Mouse (Mus musculus): Measurements from ENCODE around the gene Tceanc2. TPM values are rescaled to one million over a fixed set of nuclear protein-coding genes. Genes with fewer than 3 reads are reported as not detected.

Gene Tceanc2
- polyA plus RNA-seq, 1 experiment = 33.5 TPM

DNA sequence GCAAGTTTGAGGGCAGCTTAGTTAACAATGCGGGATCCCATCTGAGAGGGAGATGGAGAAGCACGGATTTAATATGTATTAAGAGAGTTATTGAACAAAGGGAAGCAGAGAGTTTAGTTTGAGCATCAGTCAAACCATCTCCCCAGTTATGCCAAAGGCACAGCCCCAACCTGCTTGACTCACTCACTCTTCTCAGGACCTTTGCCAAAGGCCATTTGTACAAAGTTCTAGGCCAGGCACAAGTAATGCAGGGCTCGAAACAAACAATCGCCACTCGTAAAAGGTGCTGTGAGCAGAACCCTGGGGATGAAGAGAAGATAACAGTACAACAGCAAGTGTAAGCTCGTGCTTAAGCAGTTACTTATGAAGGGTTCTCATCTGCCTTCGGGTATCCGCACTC is 26.3 kb downstream of the Tceanc2 start:
- no peak overlapping the region for H3K4me3 ChIP-seq (replicated peaks; ENCODE audit: control insufficient read depth, low read depth, low read length)
- 90% methylated on average over 8 of the region's 8 CpGs for WGBS
- TF ChIP-seq POLR2A (IDR thresholded peaks at IDR 0.05; ENCODE audit: borderline replicate concordance, control insufficient read depth, low read depth, low read length) (no peak), CTCF (IDR thresholded peaks at IDR 0.05; ENCODE audit: control insufficient read depth, insufficient read depth, low read length) (no peak)

DNA sequence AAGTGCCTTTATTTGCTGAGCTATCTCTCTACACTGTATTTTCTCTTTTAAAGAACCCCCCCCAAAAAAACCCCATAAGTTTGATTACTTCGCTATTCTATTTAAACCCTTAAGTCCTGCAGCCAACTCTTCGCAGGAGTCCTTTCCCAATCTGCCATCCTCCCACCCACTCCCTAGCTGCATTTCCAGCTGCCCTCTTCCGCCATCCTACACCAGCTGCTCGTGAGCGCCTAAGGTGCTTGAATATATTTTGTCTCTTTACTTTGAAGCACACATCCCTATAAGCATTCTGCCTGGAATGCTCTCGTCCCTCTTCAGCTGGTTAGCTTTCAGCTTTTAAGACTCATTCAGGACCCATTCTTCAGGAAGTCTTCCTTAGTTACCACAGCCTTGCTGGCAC is 27.9 kb downstream of the Tceanc2 start:
- no peaks in the 10 kb centered on the region for H3K4me1 ChIP-seq (ENCODE audit: control insufficient read depth, insufficient read depth, low read length)
- no peak for TF ChIP-seq CTCF (IDR thresholded peaks at IDR 0.05; ENCODE audit: control insufficient read depth, insufficient read depth, low read length)
- no peak for TF ChIP-seq POLR2A (IDR thresholded peaks at IDR 0.05; ENCODE audit: borderline replicate concordance, control insufficient read depth, low read depth, low read length)
- H3K27ac ChIP-seq (ENCODE audit: control insufficient read depth, insufficient read depth, low read depth, low read length, poor library complexity) = no peak overlapping the region
- H3K4me3 ChIP-seq (replicated peaks; ENCODE audit: control insufficient read depth, low read depth, low read length) = no peak overlapping the region
- 91% methylated on average over 6 of the region's 6 CpGs for WGBS

More for the DNA sequence above, 26.3 kb downstream of the Tceanc2 start:
- Histone ChIP-seq H3K4me1 (ENCODE audit: control insufficient read depth, insufficient read depth, low read length) (no peaks in the 10 kb centered on the region), H3K27ac (ENCODE audit: control insufficient read depth, insufficient read depth, low read depth, low read length, poor library complexity) (no peak overlapping the region)

DNA sequence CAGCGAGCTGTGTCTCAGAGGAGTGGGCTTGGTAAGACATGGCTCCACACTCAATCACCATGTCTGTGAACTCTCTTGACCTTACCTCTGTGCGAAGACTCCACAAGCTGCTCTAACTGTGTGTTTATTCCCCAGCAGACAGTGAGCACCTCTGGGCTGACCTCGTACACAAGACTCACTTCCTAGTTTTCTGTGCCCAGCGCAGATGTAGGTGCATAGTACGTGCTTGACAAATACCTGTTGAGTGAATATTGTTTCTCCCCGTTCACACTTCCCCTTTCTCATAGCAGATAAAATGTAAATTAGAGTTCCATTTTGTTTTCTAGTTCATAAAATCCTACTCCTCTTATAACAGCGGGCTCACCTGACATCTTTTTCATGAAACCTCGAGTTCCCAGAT is 35.4 kb downstream of the Tceanc2 start:
- no peak overlapping the region for H3K27ac ChIP-seq (ENCODE audit: control insufficient read depth, insufficient read depth, low read depth, low read length, poor library complexity)
- H3K4me3 ChIP-seq (replicated peaks; ENCODE audit: control insufficient read depth, low read depth, low read length) = no peak overlapping the region
- H3K4me1 ChIP-seq (ENCODE audit: control insufficient read depth, insufficient read depth, low read length) = no peaks in the 10 kb centered on the region
- no peak for TF ChIP-seq CTCF (IDR thresholded peaks at IDR 0.05; ENCODE audit: control insufficient read depth, insufficient read depth, low read length)
- no peak for TF ChIP-seq POLR2A (IDR thresholded peaks at IDR 0.05; ENCODE audit: borderline replicate concordance, control insufficient read depth, low read depth, low read length)
- 74% methylated on average over 8 of the region's 8 CpGs for WGBS

DNA sequence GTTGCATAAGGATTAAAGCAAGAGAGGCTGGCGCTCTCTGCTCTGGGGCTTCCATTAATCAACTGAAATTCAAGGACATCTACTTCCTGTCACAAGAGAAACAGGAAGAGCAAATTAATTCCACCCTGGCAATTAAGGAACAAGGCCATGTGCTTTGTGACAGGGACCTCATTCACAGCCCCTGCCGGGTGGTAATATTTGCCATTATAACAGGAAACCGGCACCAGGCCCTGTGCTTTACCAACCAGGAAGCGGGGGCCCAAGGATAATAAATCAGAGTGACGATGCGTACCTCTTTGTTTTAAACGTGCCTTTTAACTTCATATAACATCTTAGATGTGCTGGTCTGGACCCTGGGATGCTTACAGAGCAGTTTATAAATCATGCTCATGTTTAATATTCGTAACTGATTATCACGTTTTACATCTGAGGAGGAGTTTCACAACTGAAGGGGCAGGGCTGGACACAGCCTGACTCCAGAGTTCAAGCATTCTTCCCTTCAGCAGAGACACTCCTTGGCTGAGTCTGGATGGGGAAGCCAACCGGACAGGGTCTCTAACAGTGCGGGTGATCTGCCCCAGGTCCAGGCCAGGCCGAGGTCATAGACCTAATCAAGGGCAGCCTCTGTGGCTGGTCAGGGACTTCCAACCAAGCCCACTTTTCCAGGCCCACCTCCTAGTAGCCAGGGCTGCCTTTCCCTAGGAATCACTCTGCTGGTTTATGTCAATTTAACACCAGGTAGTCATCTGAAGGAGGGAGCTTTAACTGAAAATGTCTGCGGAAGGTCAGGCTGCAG is 38.9 kb downstream of the Tceanc2 start:
- Histone ChIP-seq H3K4me1 (ENCODE audit: control insufficient read depth, insufficient read depth, low read length) (no peaks in the 10 kb centered on the region), H3K4me3 (replicated peaks; ENCODE audit: control insufficient read depth, low read depth, low read length) (no peak overlapping the region), H3K27ac (ENCODE audit: control insufficient read depth, insufficient read depth, low read depth, low read length, poor library complexity) (no peak overlapping the region)
- WGBS = 35% methylated on average over 13 of the region's 13 CpGs
- no peak for TF ChIP-seq CTCF (IDR thresholded peaks at IDR 0.05; ENCODE audit: control insufficient read depth, insufficient read depth, low read length)
- no peak for TF ChIP-seq POLR2A (IDR thresholded peaks at IDR 0.05; ENCODE audit: borderline replicate concordance, control insufficient read depth, low read depth, low read length)

DNA sequence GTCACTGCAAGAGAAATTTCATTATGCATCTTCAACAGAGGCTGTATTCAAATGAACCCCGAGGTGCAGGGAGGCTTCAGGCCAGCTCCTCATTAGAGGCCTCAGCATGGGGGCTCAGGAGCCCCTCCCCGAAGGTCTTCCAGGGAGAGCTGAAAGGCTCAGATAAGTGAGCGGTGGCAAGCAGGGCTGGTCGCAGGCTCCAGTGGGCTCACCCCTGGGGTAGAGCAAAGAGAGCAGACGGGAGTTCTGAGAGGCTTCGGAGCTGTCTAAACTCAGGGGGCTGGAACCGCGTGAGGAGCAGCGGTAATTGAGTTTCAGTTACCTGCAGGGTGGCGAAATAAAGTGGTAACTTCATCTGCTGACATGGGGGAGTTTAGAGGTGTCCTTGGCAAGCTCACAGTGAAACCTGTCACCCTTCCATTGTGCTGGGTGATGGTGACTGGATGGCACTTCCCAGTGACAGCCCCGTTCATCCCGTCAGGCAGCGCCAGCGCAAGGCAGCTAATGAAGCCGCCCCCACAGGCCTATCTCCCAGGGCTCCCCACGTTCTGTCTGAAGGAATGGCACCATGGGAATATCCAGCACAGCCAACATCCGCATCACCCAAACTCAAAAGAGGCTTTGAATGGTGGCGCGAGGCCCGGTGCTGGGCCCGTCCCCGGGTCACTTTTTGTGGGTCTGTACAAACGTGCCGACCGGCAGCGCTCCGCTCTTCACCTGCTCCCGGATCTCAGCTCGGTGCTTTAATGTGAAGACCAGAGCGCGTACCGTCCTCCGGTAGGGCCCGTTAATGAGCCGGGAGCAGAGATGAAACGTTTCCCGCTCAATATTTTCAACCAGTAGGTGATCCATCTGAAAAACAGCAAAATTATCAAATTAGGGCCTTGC is 39.7 kb downstream of the Tceanc2 start:
- 84% methylated on average over 37 of the region's 37 CpGs for WGBS
- no peak overlapping the region for H3K27ac ChIP-seq (ENCODE audit: control insufficient read depth, insufficient read depth, low read depth, low read length, poor library complexity)
- no peaks in the 10 kb centered on the region; the same call in 1 of the 2 replicates for H3K4me1 ChIP-seq (ENCODE audit: control insufficient read depth, insufficient read depth, low read length)
- TF ChIP-seq CTCF (IDR thresholded peaks at IDR 0.05; ENCODE audit: control insufficient read depth, insufficient read depth, low read length) = no peak
- no peak overlapping the region for H3K4me3 ChIP-seq (replicated peaks; ENCODE audit: control insufficient read depth, low read depth, low read length)

DNA sequence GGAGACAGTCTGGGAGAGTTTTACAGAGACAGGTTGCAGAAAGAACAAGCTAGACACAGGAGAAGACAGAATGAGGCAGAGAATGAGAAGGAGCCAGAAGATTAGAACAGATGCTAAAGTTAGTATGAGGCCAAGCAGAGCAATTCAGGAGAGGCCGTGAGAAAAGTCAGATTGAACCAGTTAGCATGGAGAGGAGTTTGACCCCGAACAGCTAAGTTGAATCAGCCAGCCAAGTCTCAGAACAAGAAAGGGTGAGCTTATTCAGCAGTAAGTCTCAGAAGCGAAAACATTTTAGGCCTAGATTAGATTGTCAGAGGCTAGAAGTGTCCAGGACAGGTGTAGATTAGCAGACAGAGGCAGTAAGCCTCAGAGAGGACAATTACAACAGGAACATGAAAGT is 42.4 kb downstream of the Tceanc2 start:
- 81% methylated on average over 3 of the region's 3 CpGs for WGBS
- no peak overlapping the region for H3K4me3 ChIP-seq (replicated peaks; ENCODE audit: control insufficient read depth, low read depth, low read length)
- H3K27ac ChIP-seq (ENCODE audit: control insufficient read depth, insufficient read depth, low read depth, low read length, poor library complexity) = no peak overlapping the region
- no peak for TF ChIP-seq CTCF (IDR thresholded peaks at IDR 0.05; ENCODE audit: control insufficient read depth, insufficient read depth, low read length)
- no peak for TF ChIP-seq POLR2A (IDR thresholded peaks at IDR 0.05; ENCODE audit: borderline replicate concordance, control insufficient read depth, low read depth, low read length)
- no peaks in the 10 kb centered on the region; the same call in 1 of the 2 replicates for H3K4me1 ChIP-seq (ENCODE audit: control insufficient read depth, insufficient read depth, low read length)

DNA sequence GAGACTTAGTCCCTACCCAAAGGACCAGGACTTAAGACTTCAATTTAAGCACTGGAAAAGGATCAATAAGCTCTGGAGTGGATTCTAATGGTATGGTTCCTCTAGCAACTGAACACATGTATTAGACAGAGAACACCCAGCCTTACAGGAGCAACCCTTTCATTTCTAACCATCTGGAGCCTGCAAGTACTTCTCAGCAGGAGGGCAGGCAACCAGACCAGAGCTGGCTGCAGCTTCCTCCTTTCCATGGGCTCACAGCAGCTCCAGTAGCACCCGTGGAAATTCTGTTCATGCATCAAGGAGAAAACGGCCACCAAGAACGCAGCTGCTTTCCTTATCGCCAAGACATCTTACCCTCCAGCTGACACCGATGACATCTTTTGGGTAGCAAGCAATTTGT is 43.3 kb downstream of the Tceanc2 start:
- no peak overlapping the region for H3K27ac ChIP-seq (ENCODE audit: control insufficient read depth, insufficient read depth, low read depth, low read length, poor library complexity)
- WGBS = 57% methylated on average over 5 of the region's 5 CpGs
- H3K4me1 ChIP-seq (ENCODE audit: control insufficient read depth, insufficient read depth, low read length) = no peaks in the 10 kb centered on the region; the same call in 1 of the 2 replicates
- no peak for TF ChIP-seq CTCF (IDR thresholded peaks at IDR 0.05; ENCODE audit: control insufficient read depth, insufficient read depth, low read length)
- no peak for TF ChIP-seq POLR2A (IDR thresholded peaks at IDR 0.05; ENCODE audit: borderline replicate concordance, control insufficient read depth, low read depth, low read length)
- H3K4me3 ChIP-seq (replicated peaks; ENCODE audit: control insufficient read depth, low read depth, low read length) = no peak overlapping the region

DNA sequence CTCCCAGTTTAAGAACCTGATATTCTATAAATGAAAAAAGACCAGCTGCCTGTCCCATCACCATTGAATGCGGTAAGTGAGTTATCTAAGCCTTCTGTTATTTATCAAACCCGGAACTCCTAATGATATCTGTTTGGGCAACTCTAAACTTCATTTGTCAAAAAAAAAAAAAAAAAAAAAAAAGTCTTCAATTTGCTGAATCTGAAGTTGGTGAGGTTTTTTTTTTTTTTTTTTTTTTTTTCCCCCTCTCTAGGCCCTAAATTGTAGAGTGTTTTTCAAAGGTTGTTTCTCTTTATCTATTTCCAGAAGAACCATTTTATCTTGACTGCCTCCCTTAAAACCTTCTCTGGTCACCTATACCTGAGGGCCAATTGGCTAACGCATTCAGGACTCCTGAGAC is 44.0 kb downstream of the Tceanc2 start:
- Histone ChIP-seq H3K4me1 (ENCODE audit: control insufficient read depth, insufficient read depth, low read length) (no peaks in the 10 kb centered on the region; the same call in 1 of the 2 replicates), H3K4me3 (replicated peaks; ENCODE audit: control insufficient read depth, low read depth, low read length) (no peak overlapping the region), H3K27ac (ENCODE audit: control insufficient read depth, insufficient read depth, low read depth, low read length, poor library complexity) (no peak overlapping the region)
- WGBS = 89% methylated on average over 3 of the region's 3 CpGs
- TF ChIP-seq CTCF (IDR thresholded peaks at IDR 0.05; ENCODE audit: control insufficient read depth, insufficient read depth, low read length) (no peak), POLR2A (IDR thresholded peaks at IDR 0.05; ENCODE audit: borderline replicate concordance, control insufficient read depth, low read depth, low read length) (no peak)

All from bone marrow, adult 2 months (tissue).